Mouse (Mus musculus) embryo, embryonic 11 days (tissue): ENCODE results near the gene Adgrv1.
"Not testable (repeated sequence)": the region's sequence is repeated elsewhere in the genome, so short reads cannot be mapped to it uniquely, and the experiment has no call there.

ENCODE experiments used
- DNase-seq: peaks from one replicate; pipeline ENCODE4 v3.0.0-alpha.2; 2015

Gene Adgrv1

GRCm38 (mm10) chr13:81632720-81633415, at the start of gene Adgrv1:
Gene Adgrv1, minus strand, starts transcription at chr13:81633154.
- DNase-seq, result peak; percentile 96

- no peak for DNase-seq
Measured at GRCm38 (mm10) chr13:81675333-81675732, 42.4 kb upstream of the Adgrv1 start.

GRCm38 (mm10) chr13:81667713-81668112, 34.8 kb upstream of the Adgrv1 start:
- no peak for DNase-seq

DNA sequence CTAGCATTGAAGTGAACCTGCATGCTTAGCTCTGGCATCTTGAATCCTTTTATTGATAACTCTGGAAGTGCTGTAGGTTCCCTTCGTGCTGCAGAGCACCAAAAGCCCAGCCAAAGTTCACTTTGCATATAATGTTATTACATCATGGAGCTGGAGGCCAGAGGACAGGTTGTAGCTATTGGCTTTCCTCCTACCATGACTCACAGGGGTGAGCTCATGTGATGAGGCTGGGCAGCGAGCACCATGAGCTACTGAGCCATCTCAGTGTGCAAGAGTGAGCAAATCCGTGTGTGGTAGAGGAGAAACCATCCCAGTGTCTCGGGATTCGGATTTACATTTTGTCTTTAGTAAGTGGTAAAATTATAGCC, 31.4 kb upstream of the Adgrv1 start:
- DNase-seq, result no peak

DNA sequence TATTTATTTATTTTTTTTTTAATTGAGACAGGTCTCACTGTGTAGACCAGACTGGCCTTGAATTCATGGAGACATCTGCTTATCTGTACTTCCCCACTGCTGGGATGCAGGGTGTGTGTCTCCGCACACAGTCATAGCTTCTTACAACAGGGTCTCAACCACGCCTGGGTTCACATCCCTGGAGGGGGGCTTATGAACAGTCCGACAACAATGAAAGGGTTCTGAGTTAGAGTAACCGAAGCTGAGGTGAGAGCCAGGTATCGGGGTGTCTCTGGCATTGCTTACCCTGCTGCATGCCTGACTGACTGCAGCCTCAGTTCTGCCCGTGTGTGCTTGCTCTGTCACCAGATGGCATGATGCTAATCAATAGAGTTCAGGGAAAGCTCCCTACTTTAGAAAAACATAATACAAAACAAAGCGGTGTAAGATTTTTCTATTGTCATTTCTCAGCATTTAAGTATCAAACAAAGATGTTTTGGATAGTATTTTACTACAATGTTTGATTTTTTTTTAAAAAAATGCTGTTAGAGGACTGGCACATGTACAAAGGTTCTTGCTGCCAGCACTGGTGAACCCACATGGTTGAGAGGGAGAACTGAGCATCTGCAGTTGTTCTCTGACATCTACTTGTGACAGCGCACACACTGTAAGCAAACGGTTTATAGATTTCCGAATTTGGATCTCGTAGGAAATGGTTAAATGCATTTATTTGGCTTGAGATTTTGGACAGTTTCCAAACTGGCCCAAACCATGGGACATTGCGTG, 30.8 kb upstream of the Adgrv1 start:
- no peak for DNase-seq

- DNase-seq, result no peak
Measured at GRCm38 (mm10) chr13:81658053-81658752, 25.2 kb upstream of the Adgrv1 start.

DNA sequence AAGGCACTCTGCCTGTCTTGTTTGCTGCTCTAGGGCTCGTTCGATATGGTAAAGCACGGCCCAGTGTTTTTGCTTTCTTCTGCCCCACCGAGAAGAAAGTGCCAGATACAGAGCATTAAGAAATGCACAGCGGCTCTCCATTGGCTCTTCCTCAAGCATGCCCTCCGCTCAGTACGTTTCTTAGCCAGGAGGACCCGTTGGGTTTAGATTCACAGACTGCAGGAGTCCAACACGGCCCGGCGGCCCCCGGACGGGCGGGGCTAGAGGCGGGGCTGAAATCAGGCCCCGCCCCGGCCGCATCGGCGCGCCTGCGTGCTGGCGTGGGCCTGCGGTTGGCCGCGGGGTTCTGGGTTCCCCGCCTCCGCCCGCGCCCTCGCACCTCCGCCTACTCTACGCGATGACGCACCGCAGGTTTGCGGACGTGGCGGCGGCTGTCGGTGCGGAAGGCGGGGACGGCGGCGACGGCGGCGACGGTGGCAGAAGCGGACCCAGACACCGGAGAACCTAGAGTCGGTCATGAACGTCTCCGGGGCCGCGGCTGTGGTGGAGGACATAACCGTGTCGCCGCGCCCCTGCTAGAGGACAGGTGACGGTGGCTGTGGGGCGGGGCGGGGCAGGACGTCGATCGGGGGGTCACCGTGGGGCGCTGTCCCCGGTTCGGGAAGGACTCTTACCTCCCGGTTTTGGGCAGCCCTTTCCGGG, 24.5 kb upstream of the Adgrv1 start, which contains the start of gene Lysmd3:
Gene Lysmd3, plus strand, starts transcription at position 313 of the 702 bp plus-strand sequence.
- DNase-seq, result peak; percentile 95

DNA sequence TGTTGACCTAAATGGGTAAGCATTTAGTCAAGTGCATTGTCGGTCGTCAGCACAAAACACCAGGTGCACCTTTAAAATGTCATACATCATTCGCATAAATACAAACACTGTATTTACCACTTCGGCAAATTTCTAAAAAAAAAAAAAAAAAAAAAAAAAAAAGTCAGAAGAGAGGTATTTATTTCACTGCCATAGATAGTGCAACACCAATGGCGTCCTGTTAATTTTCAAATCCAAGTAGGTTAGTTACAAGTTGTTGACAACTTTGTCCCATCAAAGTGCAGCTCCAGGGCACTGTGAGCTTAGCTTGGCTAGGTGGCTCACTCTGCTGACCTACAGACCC, 24.0 kb upstream of the Adgrv1 start:
- no peak for DNase-seq

DNA sequence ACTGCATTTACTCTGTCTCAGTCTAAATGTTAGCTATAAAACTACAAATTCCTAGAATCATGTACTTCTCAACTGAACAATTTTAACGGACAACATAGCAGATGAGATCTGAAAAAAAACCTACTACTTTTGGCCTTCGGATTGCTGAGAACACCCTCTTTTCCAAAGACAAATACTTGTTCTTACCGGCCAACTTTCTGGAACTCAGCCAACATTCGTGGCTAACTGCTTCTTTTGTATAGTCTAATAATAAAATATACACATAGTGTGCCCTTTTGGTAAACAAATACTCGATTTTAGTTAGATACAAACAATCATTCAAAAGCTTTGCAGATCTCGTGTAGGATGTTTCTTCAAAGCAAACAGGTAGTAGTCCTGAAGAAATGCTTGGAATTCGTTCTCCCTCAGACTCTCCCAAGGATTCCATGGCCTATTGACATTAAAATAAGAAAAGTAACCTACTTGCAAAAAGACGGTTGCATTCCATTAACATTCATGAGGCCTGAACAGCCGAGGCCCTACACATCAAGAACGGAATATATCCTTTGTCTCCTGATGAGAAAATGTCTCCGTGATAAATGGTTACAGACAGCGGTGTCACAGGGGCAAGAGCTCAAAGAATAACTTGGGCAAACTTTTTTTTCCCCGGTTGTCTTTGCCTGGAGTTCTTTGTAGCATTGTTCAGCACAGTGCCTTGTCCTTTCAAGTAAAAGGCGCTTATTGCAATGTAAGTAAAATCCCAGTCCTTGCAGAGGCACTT, 23.3 kb upstream of the Adgrv1 start:
- DNase-seq, result peak; percentile 77

DNA sequence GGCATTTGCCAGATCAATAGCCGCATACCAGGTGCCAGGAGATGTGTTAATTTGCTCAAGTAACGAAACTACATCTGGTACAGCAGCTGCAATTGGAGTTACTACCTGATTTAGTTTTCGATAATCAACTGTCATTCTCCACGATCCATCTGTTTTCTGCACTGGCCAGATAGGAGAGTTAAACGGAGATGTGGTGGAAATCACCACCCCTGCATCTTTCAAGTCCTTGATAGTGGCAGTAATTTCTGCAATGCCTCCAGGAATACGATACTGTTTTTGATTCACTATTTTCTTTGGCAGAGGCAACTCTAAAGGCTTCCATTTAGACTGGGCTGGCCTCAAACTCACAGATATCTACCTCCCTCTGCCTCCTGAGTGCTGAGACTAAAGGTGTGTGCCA, 17.4 kb upstream of the Adgrv1 start:
- not testable (repeated sequence) for DNase-seq

- no peak for DNase-seq
Measured at GRCm38 (mm10) chr13:81646348-81646747, 13.4 kb upstream of the Adgrv1 start.

GRCm38 (mm10) chr13:81644047-81644565, 11.2 kb upstream of the Adgrv1 start:
- DNase-seq, result no peak

DNA sequence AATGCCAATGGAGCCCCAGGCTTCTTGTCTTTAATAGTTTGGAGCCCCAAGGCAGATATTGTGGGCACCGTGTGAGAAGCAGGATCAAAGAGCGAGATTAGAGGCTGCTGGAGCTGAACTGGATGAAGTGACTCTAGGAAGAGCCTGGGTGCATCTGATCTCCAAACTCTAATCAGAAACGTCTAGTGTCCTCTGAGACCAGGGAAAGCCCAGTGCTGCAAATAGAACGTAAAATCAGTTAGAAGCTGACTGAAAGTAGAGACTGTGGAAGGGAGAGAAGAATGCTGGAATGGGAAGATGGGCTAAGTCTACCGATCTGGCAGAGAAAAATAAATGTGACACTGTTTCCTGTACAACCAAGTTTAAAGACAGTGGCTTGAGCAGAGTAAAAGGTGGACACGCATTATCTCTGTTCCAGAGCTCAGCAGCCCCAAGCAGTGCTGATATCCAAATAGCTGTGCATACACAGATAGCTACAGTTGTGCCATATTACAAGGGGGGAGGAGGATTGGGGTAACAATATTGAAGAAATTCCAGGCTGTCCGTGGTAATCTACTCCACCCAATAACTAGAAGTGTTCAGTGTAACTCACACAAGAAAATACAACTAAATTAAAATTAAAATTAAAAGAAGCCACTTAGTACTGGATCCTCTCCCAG, 9.7 kb upstream of the Adgrv1 start:
- DNase-seq, result no peak

DNA sequence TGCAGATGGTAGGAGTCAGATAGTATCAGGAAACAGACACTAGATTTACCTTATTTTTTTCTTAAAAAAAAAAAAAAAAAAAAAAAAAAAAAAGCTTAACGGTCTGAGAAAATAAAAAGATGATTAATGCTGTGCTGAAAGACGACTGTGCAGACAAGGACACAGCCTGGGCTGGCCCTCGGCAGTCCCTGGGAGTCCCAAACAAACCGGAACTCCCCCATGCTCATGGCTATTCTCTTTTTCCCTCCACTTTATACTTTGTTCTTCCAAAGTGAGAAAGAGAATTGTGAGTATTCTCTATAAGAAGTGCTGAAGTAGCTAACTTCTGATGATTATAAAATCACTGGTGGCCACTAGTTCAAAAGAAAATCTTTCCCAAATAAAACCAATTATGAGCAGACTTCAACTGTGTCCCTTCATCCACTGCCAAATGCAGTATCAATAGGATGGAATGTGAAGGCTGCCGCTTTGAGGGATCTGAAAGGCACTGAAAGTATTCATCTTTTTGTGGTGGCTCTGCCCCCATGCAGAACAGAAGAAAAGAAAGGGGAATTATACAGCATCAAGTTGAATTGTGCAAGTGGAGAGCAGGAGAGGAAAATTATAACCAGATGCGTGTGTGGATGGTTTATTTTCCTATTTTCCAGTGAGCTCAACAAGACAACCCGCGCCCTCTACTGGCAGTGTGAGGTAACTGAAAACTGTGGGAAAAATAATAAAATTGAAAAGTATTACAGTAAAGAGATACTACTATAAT, 8.5 kb upstream of the Adgrv1 start:
- DNase-seq, result peak; percentile 86

DNA sequence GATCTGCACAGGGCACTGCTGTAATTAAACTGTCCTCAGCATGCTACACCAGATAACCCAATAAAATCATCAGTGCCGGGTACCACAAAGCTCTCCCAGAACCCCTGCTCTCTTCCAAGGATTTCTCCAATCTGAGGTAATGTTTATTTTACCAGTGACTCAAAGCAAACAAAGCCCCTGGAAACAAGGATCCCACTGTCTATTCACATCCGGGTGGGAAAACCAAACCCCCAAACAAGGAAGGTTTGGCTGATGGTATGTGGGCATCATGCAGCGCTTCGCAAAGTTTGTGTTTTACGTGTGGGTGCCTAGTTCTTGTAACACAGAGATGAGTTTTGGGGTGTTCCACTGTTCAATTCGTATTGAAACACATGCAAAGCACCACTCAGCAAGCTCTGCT, 7.9 kb upstream of the Adgrv1 start:
- no peak for DNase-seq

DNA sequence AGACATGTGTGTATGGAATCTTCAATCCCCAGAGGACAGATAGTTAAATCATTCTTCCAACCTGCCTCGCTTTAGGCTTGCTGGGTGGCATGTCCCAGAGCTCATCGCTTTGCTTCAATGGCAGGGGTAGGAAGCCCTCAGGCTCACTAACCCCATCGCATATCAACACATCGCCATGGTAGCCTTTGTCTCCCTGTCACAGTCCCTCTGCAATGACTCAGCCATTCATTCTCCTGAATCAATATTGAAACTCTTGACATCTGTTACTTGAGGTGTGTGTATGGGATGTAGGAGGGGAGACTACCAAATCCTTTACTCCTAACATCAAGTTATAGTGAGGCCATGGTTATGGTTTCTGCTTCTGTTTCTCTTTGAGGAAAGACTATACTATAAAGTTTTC, 6.7 kb upstream of the Adgrv1 start:
- DNase-seq, result peak; percentile 69

GRCm38 (mm10) chr13:81630566-81630965, 2.4 kb downstream of the Adgrv1 start:
- DNase-seq, result no peak

DNA sequence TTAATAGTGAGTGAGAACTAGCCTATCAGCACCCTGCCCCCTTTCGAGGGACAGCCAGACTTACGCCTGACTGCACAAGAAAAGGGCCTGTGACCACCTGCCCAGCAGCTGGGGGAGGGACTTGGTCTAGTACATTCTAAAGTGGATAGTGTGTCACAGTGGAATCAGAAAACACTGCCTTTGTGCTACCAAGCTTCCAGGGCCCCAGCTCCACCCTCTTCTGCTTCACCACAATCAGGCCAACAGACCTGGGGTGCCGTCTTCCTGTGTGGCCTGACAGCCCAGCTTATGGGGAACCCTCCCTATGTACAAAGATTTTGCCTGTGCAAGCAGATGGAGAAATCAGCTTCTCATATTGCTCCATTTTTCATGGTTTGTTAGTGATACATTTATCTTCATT, 3.6 kb downstream of the Adgrv1 start:
- peak; percentile 73 for DNase-seq

DNA sequence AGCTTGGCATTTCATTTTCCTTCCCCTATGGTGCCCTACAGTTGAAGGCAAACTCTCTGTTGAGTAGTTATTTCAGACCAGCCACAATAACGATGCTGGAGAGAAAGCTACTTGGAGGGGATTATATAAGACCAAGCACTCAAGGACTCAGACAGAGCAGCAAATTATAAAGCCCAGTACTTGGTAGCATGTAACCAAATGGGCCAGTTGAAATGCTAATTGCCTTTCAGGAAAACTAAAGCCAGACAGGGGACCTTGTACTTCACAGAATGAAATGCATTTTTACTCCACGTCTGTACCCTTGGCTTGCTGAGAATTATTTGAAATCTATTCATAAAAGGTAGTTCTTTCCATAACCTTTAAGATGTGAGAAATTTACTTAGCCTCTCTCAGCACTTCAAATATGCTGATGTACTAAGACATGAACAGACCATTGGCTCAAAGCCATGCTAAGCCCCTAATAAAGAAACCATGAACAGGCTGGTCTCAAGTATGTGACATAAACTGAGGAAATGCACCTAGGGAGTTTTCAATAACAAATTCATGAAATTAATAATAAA, 4.2 kb downstream of the Adgrv1 start:
- DNase-seq, result no peak

DNA sequence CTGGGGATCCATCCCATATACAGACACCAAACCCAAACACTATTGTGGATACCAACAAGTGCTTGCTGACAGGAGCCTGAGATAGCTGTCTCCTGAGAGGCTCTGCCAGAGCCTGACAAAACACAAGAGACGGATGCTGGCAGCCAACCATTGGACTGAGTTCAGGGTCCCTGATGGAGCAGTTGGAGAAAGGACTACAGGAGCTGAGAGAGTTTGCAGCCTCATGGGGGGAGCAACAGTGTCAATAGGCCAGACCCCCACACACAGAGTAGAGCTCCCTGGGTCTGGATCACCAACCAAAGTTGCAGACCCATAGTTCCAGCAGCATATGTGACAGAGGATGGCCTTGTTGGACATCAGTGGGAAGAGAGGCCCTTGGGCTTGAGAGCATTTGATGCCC, 5.1 kb downstream of the Adgrv1 start:
- DNase-seq, result not testable (repeated sequence)

DNA sequence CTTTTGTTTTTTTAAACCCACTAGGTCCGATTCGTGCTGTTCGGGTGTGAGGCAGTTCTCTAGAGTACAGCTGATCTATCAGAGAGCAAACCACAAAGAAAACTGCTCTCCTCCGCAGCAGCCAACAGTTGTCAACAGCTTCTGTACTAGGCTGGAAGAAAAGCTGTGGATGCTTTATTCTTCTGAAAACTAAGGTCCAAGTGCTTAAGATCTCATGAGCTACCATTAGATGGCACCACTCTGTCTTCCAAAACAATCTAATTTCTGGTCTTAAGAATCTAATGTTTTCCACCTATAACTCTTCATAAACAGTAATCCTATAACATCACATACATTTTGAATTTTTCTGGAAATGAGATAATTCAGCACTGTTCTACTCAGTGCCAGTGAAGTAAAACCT, 22.6 kb downstream of the Adgrv1 start:
- DNase-seq, result no peak
